Mouse (Mus musculus) thymus, postnatal 10 days (tissue): ENCODE measurements around the gene Ccr1l1.

Experiments
- DNase-seq, 2 experiments: peaks; one replicate each; pipeline ENCODE4 v3.0.0; 2021; ENCODE audit warnings: low spot score in 2 of 2

The Ccr1l1 gene

GRCm38 (mm10) chr9:123960161-123960560, 18.0 kb downstream of the Ccr1l1 start:
- DNase-seq, result no peak

GRCm38 (mm10) chr9:123957911-123958413, 20.2 kb downstream of the Ccr1l1 start:
- DNase-seq, result no peak

- DNase-seq, result no peak
Measured at GRCm38 (mm10) chr9:123956892-123957291, 21.3 kb downstream of the Ccr1l1 start.

- no peak for DNase-seq
Measured at GRCm38 (mm10) chr9:123953551-123953950, 24.7 kb downstream of the Ccr1l1 start.

- no peak for DNase-seq
Measured at GRCm38 (mm10) chr9:123951176-123951575, 27.0 kb downstream of the Ccr1l1 start.

- no peak for DNase-seq
Measured at GRCm38 (mm10) chr9:123949432-123949831, 28.8 kb downstream of the Ccr1l1 start.

GRCm38 (mm10) chr9:123947815-123948214, 30.4 kb downstream of the Ccr1l1 start:
- no peak for DNase-seq

- DNase-seq, result no peak
Measured at GRCm38 (mm10) chr9:123942025-123942424, 36.2 kb downstream of the Ccr1l1 start.

GRCm38 (mm10) chr9:123941316-123941715, 36.9 kb downstream of the Ccr1l1 start:
- no peak for DNase-seq

GRCm38 (mm10) chr9:123940628-123941027, 37.6 kb downstream of the Ccr1l1 start:
- no peak for DNase-seq

- no peak for DNase-seq
Measured at GRCm38 (mm10) chr9:123940168-123940567, 38.0 kb downstream of the Ccr1l1 start.

GRCm38 (mm10) chr9:123937989-123938388, 40.2 kb downstream of the Ccr1l1 start:
- DNase-seq, result no peak

- no peak for DNase-seq
Measured at GRCm38 (mm10) chr9:123936604-123937280, 41.5 kb downstream of the Ccr1l1 start.

GRCm38 (mm10) chr9:123935776-123936175, 42.4 kb downstream of the Ccr1l1 start:
- DNase-seq, result no peak

GRCm38 (mm10) chr9:123935346-123935745, 42.9 kb downstream of the Ccr1l1 start:
- DNase-seq, result no peak

GRCm38 (mm10) chr9:123933716-123934445, 44.3 kb downstream of the Ccr1l1 start:
- no peak for DNase-seq

- no peak for DNase-seq
Measured at GRCm38 (mm10) chr9:123932911-123933675, 45.1 kb downstream of the Ccr1l1 start.

- DNase-seq, result peak in 1 of 2 experiments; percentile 30
Measured at GRCm38 (mm10) chr9:123931761-123932700, 46.2 kb downstream of the Ccr1l1 start.

GRCm38 (mm10) chr9:123930926-123931325, 47.3 kb downstream of the Ccr1l1 start:
- no peak for DNase-seq

GRCm38 (mm10) chr9:123930476-123930875, 47.7 kb downstream of the Ccr1l1 start:
- no peak for DNase-seq

GRCm38 (mm10) chr9:123929936-123930335, 48.3 kb downstream of the Ccr1l1 start:
- DNase-seq, result no peak
